Comparison of ENCODE assay signal across 12 mouse cellular contexts in the genomic region with DNA sequence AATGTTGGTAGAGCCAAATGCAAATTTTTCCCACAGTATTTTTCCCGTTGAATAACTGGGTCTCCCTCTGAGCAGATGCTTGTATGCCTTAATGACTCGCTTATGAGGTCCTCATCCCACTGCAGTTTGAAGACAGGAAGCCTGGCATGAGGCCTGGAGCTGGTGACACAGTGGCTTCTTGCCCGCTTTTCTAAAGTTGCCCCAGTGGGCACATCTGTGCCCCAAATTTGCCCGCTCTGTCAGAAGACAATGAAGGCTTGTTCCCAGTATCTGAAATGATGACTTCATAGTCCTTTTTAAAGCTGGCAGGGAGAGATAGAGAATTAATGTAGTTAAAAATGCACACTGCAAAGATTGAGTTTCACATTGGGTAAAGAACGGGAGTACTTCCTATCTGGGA. TPM values are rescaled to one million over a fixed set of nuclear protein-coding genes. Genes with fewer than 3 reads are reported as not detected.
DNase-seq lines count a peak whose midpoint lies in the region; ATAC-seq and TF ChIP-seq lines count a peak whose summit lies in the region.
"Had no signal": no experiment of that assay in that cellular context is flagged by ENCODE, and none has a peak within 500 bp of the region (broad histone marks: within the 10 kb centered on the region; RNA-seq: fewer than 3 reads in every experiment).

No protein-coding gene starts in this region.

- H3K4me1 ChIP-seq in liver, postnatal 0 days (ENCODE audit: insufficient read depth) = no peaks in the 10 kb centered on the region
- H3K4me1 ChIP-seq: liver, embryonic 15.5 days; megakaryocyte, embryonic 14.5 days had no signal

- DNase-seq in adrenal gland, adult 2 months = peak; percentile 13
- no peak for DNase-seq in adrenal gland, adult 18-20 months (ENCODE audit: low spot score in 2 of 2)
- DNase-seq in right cerebral cortex, adult 18-20 months = peak; percentile 12
- no peak for DNase-seq in right cerebral cortex, postnatal 25 days
- peak; percentile 31 to 39 for DNase-seq in layer of hippocampus, postnatal 36 days
- DNase-seq in telencephalon, adult 2 months (ENCODE audit: low read depth, low spot score) = peak; percentile 28
- no peak for DNase-seq in liver, postnatal 0 days
- DNase-seq: thymus, postnatal 25 days had no signal

- no peak overlapping the region for H3K4me3 ChIP-seq in liver, postnatal 0 days (ENCODE audit: low read depth, low read length)
- H3K4me3 ChIP-seq: liver, embryonic 15.5 days; megakaryocyte, embryonic 14.5 days had no signal

- H3K9ac ChIP-seq in liver, postnatal 0 days (replicated peaks) = no peak overlapping the region
- H3K9ac ChIP-seq: liver, embryonic 15.5 days had no signal

- 72% methylated on average over 5 of the region's 5 CpGs for WGBS in liver, postnatal 0 days (ENCODE audit: insufficient replicate concordance)

- H3K27ac ChIP-seq in liver, postnatal 0 days (ENCODE audit: low read depth) = no peak overlapping the region
- H3K27ac ChIP-seq: liver, embryonic 15.5 days had no signal

- TF ChIP-seq CTCF in liver, postnatal 0 days (IDR thresholded peaks at IDR 0.05; ENCODE audit: low read depth) = no peak

- H3K4me2 ChIP-seq in liver, postnatal 0 days (ENCODE audit: low read depth, low read length) = no peak overlapping the region
- H3K4me2 ChIP-seq: liver, embryonic 15.5 days had no signal

- H3K36me3 ChIP-seq in liver, postnatal 0 days (replicated peaks; ENCODE audit: insufficient read depth, low read length) = no peaks in the 10 kb centered on the region
- H3K36me3 ChIP-seq: G1E; liver, embryonic 15.5 days had no signal

- ATAC-seq in inflammation-experienced regulatory T-cells, adult 6 months = no peak
- no peak for ATAC-seq in liver, postnatal 0 days

- H3K9me3 ChIP-seq in liver, postnatal 0 days (ENCODE audit: low read length) = no peaks in the 10 kb centered on the region
- H3K9me3 ChIP-seq: liver, embryonic 15.5 days; megakaryocyte, embryonic 14.5 days had no signal

- TF ChIP-seq EP300 in liver, postnatal 0 days (IDR thresholded peaks at IDR 0.05; ENCODE audit: low read depth) = no peak

- no peaks in the 10 kb centered on the region for H3K27me3 ChIP-seq in liver, postnatal 0 days (ENCODE audit: insufficient read depth, low read length)
- H3K27me3 ChIP-seq: liver, embryonic 15.5 days; megakaryocyte, embryonic 14.5 days had no signal

RNA-seq across cellular contexts. Expression of a gene that starts 47.4 kb away (rescaled TPM):
- 1 to 10 TPM; 4.7 to 4.9 TPM for total RNA-seq in adrenal gland, adult 2 months (2021)
- 2.6 and 4.2 TPM in 2 replicates for polyA plus RNA-seq in adrenal gland, adult 2 months (2012; rRNA removed)
- total RNA-seq in adrenal gland, adult 18-20 months (2021) = 1 to 10 TPM; 2.4 to 5.2 TPM
- total RNA-seq in layer of hippocampus, postnatal 36 days (2021) = 1 to 10 TPM; 6.5 to 6.7 TPM
- 1 to 10 TPM in 1 of 3 experiments, under 1 TPM in 2; 0.25 to 1.3 (median 0.41) TPM for polyA plus RNA-seq in inflammation-experienced regulatory T-cells, adult 6 months (2017; shearing (Covaris generic))
- polyA plus RNA-seq in liver, postnatal 0 days (2015; fragmentation: Nextera tagmentation; extraction: Ambion mirVana) = 1.8 and 1.9 TPM in 2 replicates
- polyA plus RNA-seq: G1E had no signal

Comparison
In these comparisons a context has a peak if more than half of its experiments do, and no peak if none do; other contexts are left out.
1. DNase-seq: peak in adrenal gland, adult 2 months (single experiment), right cerebral cortex, adult 18-20 months (single experiment), layer of hippocampus, postnatal 36 days (2 of 2) and telencephalon, adult 2 months (single experiment); none in adrenal gland, adult 18-20 months (0 of 2), right cerebral cortex, postnatal 25 days (single experiment) and liver, postnatal 0 days (single experiment).